Mouse (Mus musculus) spleen, adult 2 months (tissue): Measurements from ENCODE around the gene Gne. TPM values are rescaled to one million over a fixed set of nuclear protein-coding genes. Genes with fewer than 3 reads are reported as not detected.

Experiments used
- DNase-seq, 2 experiments: peaks; one replicate each; pipeline versions ENCODE4 v3.0.0 to v3.0.0-alpha.2; 2012 to 2021; ENCODE audit warnings: low spot score in 2 of 2, low read depth in 1 of 2
- H3K27ac ChIP-seq: fragments of 200-500 bp; 2 replicates; pipeline ENCODE4 v1.5.1; 2012; ENCODE audit warnings: low read length, inconsistent platforms; ENCODE audit not compliant: insufficient read depth
- H3K27me3 ChIP-seq: fragments of 200-500 bp; 2 replicates; pipeline ENCODE4 v1.6.1; 2012; ENCODE audit warnings: mild to moderate bottlenecking, moderate library complexity, low read length, inconsistent platforms; ENCODE audit not compliant: control insufficient read depth, insufficient read depth
- H3K36me3 ChIP-seq: fragments of 200-500 bp; 2 replicates; pipeline ENCODE4 v1.6.1; 2012; ENCODE audit warnings: mild to moderate bottlenecking, low read length, inconsistent platforms; ENCODE audit not compliant: control insufficient read depth, insufficient read depth
- H3K4me1 ChIP-seq: fragments of 200-500 bp; 2 replicates; pipeline ENCODE4 v1.6.1; 2011; ENCODE audit warnings: inconsistent platforms; ENCODE audit not compliant: control insufficient read depth, insufficient read depth, insufficient read length
- H3K4me3 ChIP-seq: fragments of 200-500 bp; 2 replicates; pipeline ENCODE4 v1.5.1; 2011; ENCODE audit warnings: mild to moderate bottlenecking, inconsistent platforms; ENCODE audit not compliant: insufficient read depth, insufficient read length; ENCODE audit errors: extremely low read depth
- CTCF ChIP-seq: fragments of 200-500 bp; IDR thresholded peaks from 2 replicates; pipeline ENCODE4 v1.5.1; 2011; ENCODE audit warnings: mild to moderate bottlenecking, inconsistent platforms; ENCODE audit not compliant: insufficient read depth, insufficient read length, insufficient replicate concordance; ENCODE audit errors: extremely low read depth
- POLR2A ChIP-seq: fragments of 200-500 bp; IDR thresholded peaks from 2 replicates; pipeline ENCODE4 v1.6.1; 2011; ENCODE audit warnings: low read depth, low read length, inconsistent platforms
- WGBS: fragments of 180-500 bp; shearing (Covaris S2); methylation state at CpG from one replicate; pipeline ENCODE4 v1.1.7; 2018; 5-methylcytosine and 5-hydroxymethylcytosine counted together
- polyA plus RNA-seq: library from polyadenylated mRNA; depleted of rRNA; stranded (reverse); fragments of >200 nt; gene quantifications from 2 replicates; pipeline ENCODE4 v1.2.3, GENCODE M21; 2012

Gne gene
- polyA plus RNA-seq, 1 experiment: 21.8 TPM

DNA sequence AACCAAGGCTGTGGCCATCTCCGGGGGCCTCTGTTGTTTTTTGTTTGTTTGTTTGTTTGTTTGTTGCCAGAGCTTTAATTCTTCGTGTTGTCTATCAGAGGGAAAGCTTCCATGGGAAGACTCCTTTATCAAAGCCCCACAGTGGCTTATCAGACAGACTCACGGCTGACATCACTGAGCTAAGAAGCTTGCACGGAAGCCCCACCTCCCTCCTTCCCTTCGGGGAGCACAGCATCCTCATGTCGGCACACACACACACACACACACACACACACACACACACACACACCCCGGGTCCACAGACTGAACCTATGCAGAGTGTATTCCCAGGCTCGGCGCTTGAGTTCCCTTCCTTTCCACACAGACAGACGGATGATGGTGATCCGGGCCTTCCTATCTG lies 8.4 kb upstream of the Gne start:
- H3K4me3 ChIP-seq: no peak overlapping the region
- no peak for TF ChIP-seq CTCF
- TF ChIP-seq POLR2A: no peak
- H3K4me1 ChIP-seq: no peaks in the 10 kb centered on the region
- no peak for DNase-seq
- WGBS: 78% methylated on average over 11 of the region's 11 CpGs
- no peak overlapping the region for H3K27ac ChIP-seq
- H3K27me3 ChIP-seq: no peaks in the 10 kb centered on the region
- H3K36me3 ChIP-seq: no peaks in the 10 kb centered on the region

DNA sequence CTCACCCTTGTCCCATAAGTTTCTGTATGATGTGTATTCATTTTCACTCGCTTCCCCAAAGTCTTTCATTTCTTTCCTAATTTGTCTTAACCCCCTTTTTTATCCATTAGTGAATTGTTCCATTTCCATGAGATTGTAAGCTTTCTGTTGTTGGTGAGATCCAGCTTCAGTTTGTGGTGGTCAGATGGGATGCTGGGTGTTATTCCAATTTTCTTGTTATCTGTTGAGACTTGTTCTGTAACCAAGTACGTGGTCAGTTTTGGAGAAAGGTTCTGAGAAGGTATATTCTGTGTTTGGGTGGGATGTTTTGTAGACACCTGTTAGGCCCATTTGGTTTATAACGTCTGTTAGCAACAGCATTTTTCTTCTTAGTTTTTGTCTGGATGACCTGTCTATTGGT lies 1.6 kb upstream of the Gne start:
- Histone ChIP-seq H3K4me1 (no peaks in the 10 kb centered on the region; the same call in 1 of the 2 replicates), H3K4me3 (no peak overlapping the region), H3K27me3 (no peaks in the 10 kb centered on the region), H3K36me3 (no peaks in the 10 kb centered on the region), H3K27ac (no peak overlapping the region)
- TF ChIP-seq POLR2A (no peak), CTCF (no peak)
- WGBS: 89% methylated on average over 3 of the region's 3 CpGs
- no peak for DNase-seq

DNA sequence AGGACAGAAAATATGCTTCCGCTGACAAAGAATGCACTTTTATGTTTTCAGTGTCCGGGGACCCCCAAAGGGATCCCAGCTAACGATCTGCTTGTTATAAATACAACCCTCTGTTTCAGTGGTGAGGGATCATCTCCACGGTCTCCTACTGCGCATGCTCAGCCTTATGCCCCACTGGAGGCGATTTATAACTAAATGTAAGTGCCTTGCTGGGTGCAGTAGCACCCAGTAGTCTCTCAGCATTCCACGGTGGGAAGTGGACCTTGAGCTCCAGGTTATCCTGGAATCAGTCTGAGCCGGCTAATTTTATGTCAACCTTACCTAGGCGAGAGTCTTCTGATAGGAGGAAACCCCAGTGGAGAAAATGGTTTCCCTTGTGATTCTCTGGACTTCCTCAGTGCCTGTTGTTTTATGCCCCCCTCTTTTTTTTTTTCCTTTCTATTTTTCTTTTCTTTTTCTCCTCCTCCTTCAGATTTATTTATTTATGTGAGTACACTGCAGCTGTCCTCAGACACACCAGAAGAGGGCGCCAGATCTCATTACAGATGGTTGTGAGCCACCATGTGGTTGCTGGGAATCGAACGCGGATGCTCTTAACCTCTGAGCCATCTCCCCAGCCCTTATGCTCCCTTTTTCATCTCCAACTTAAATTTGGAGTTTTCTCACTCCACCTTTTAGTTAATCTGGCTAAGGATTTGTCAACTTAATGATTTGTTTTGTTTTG lies 787 bp upstream of the Gne start:
- no peak for DNase-seq
- Histone ChIP-seq H3K4me3 (no peak overlapping the region), H3K4me1 (no peaks in the 10 kb centered on the region; the same call in 1 of the 2 replicates), H3K27me3 (no peaks in the 10 kb centered on the region), H3K27ac (no peak overlapping the region), H3K36me3 (no peaks in the 10 kb centered on the region)
- 83% methylated on average over 13 of the region's 13 CpGs for WGBS
- TF ChIP-seq POLR2A: no peak
- TF ChIP-seq CTCF: no peak

DNA sequence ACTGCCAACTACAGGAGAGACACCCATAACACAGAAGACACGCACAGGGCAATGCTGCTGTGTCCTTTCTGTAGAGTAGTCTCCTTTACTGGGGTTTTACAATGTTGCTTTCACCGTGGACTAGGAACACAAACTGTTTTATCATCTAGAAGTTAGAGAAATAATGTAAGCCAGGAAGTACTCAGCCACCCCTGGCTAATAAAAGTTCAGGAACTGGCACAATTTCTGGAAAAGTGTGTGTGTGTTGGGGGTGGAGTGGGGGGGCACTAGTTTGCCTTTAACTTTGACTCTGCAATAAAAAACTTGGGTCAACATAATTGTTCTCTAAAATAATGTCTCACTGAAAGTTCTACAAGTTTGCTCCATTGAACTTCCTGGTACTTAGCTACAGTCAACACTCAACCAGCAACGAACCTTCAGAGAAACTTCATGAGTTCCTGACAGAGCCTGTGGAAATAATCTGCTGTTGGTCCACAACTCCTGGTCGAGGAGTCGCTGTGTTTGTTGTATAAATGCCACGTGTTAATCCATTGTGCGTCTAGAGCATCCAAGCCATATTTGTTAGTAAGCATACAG lies 5.5 kb downstream of the Gne start:
- Histone ChIP-seq H3K36me3 (no peaks in the 10 kb centered on the region), H3K4me1 (0 out of 2 replicates have a peak, but pooled peaks cover 6% of the 10 kb centered on the region), H3K27me3 (no peaks in the 10 kb centered on the region), H3K4me3 (no peak overlapping the region), H3K27ac (no peak overlapping the region)
- no peak for DNase-seq
- TF ChIP-seq CTCF (no peak), POLR2A (no peak)
- 87% methylated on average over 7 of the region's 7 CpGs for WGBS

DNA sequence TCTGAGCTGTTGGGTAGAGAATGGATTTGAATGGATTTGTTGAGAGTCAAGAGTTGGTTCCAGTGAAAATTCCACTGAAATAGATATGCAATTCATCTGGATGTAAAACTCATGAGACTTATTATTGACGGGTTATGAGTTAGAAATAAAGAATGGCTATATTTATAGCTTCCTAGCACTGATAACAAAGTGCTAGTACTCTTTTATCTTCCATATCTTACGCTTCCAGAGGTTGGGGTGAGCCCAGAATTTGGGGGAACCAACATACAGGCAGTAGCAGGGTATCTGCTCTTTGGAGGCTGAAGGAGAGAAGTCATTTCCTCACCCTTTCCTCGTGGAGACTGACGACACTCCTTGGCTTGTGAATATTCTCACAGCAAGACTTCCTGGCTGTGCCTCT lies 9.6 kb downstream of the Gne start:
- no peak for DNase-seq
- TF ChIP-seq CTCF: no peak
- no peak for TF ChIP-seq POLR2A
- Histone ChIP-seq H3K36me3 (no peaks in the 10 kb centered on the region), H3K4me1 (peaks cover 13% of the 10 kb centered on the region; the same call in 1 of the 2 replicates), H3K27me3 (no peaks in the 10 kb centered on the region), H3K27ac (no peak overlapping the region), H3K4me3 (no peak overlapping the region)
- WGBS: 82% methylated on average over 4 of the region's 4 CpGs

DNA sequence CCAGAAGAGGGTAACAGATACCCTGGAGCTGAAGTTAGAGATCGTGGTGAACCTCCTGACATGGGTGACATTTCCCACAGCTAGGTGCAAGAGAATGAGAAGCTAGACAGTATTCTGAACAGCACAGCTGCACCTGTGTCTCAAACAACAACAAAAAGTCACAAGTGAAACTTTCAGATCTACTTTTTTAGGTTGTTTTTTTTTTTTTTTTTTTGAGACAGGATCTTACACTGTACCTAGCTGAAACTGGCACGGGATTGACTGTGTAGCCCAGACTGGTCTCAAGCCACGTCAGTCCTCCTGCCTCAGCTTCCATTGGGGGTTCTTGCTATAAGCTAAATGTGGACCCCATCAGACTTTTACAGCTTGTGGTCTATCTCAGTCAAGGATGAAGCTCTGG lies 10.2 kb downstream of the Gne start:
- H3K27ac ChIP-seq: peak overlapping the region; percentile 39
- H3K36me3 ChIP-seq: no peaks in the 10 kb centered on the region
- no peak overlapping the region for H3K4me3 ChIP-seq
- H3K4me1 ChIP-seq: peaks cover 13% of the 10 kb centered on the region; the same call in 1 of the 2 replicates
- 32% methylated on average over 3 of the region's 3 CpGs for WGBS
- peak in 1 of 2 experiments; percentile 43 for DNase-seq
- TF ChIP-seq CTCF (no peak), POLR2A (no peak)
- H3K27me3 ChIP-seq: no peaks in the 10 kb centered on the region

DNA sequence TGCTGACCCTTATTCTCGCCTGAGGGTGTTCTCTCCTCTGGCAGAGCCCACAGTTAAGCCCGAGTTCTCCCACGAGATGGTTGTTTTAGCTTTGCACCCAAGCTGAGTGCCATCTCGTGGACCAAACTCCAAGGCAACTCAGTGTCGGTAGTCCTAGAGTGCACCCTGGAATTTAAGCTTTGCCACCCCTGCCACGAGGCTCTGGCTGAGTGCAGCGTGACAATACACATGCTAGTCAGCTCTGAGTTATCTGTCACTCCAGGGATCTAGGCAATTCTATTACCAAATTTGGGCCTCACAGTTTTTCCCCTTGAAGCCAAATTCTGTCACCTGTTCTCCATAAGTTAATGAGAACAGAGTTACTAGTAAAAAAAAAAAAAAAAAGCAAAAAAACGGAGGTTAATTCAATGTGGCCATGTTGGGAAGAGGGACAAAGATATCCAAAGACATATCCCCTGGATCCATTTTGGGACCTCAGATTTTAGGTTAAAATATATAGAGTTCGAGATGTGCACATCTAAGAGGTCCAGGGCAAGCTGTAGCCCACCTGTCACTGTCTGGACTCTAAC lies 11.0 kb downstream of the Gne start:
- Histone ChIP-seq H3K27ac (peak overlapping the region; percentile 85), H3K27me3 (no peaks in the 10 kb centered on the region), H3K36me3 (no peaks in the 10 kb centered on the region), H3K4me3 (peak overlapping the region; percentile 79), H3K4me1 (peaks cover 13% of the 10 kb centered on the region; the same call in 1 of the 2 replicates)
- TF ChIP-seq CTCF (no peak), POLR2A (no peak)
- 11% methylated on average over 9 of the region's 9 CpGs for whole genome bisulfite sequencing
- no peak for DNase-seq
